Mouse (Mus musculus) cerebellum, postnatal 36 days (tissue): Measurements from ENCODE around the gene Pln.
A peak's percentile ranks its signal among the peaks of the same experiment; 100 is the strongest.

Experiments used
- DNase-seq, 2 experiments: peaks; one replicate each; pipeline ENCODE4 v3.0.0; 2021 to 2022; ENCODE audit warnings: mixed read lengths in 2 of 2

Gene Pln

GRCm38 (mm10) chr10:53337162-53337923, at the start of gene Pln:
Pln (plus strand) TSS chr10:53337667.
- DNase-seq = no peak

GRCm38 (mm10) chr10:53305867-53306266, 31.6 kb upstream of the Pln start:
- no peak for DNase-seq

- DNase-seq = no peak
These were observed 30.8 kb upstream of the Pln start for GRCm38 (mm10) chr10:53306674-53307073.

- DNase-seq = no peak
These were observed 14.1 kb upstream of the Pln start for GRCm38 (mm10) chr10:53323367-53323766.

GRCm38 (mm10) chr10:53324663-53325062, 12.8 kb upstream of the Pln start:
- no peak for DNase-seq

- DNase-seq = no peak
These were observed 11.1 kb upstream of the Pln start for GRCm38 (mm10) chr10:53326367-53326766.

GRCm38 (mm10) chr10:53329257-53329656, 8.2 kb upstream of the Pln start:
- DNase-seq = no peak

GRCm38 (mm10) chr10:53332752-53333151, 4.7 kb upstream of the Pln start:
- DNase-seq = no peak

- DNase-seq = no peak
These were observed 2.2 kb upstream of the Pln start for GRCm38 (mm10) chr10:53335266-53335665.

GRCm38 (mm10) chr10:53335974-53336373, 1.5 kb upstream of the Pln start:
- no peak for DNase-seq

GRCm38 (mm10) chr10:53339045-53339444, 1.6 kb downstream of the Pln start:
- no peak for DNase-seq

- DNase-seq = no peak
These were observed 4.0 kb downstream of the Pln start for GRCm38 (mm10) chr10:53341288-53341965.

GRCm38 (mm10) chr10:53342166-53342728, 4.8 kb downstream of the Pln start:
- DNase-seq = no peak

- no peak for DNase-seq
These were observed 5.9 kb downstream of the Pln start for GRCm38 (mm10) chr10:53343384-53343783.

GRCm38 (mm10) chr10:53343865-53344264, 6.4 kb downstream of the Pln start:
- DNase-seq = no peak

- DNase-seq = no peak
These were observed 8.0 kb downstream of the Pln start for GRCm38 (mm10) chr10:53345508-53345907.

- peak; percentile 42 to 52 for DNase-seq
These were observed 9.0 kb downstream of the Pln start for GRCm38 (mm10) chr10:53346506-53346905.

GRCm38 (mm10) chr10:53346916-53347315, 9.4 kb downstream of the Pln start:
- DNase-seq = no peak

GRCm38 (mm10) chr10:53347787-53348755, 10.6 kb downstream of the Pln start:
- peak; percentile 16 to 59 for DNase-seq

GRCm38 (mm10) chr10:53349254-53349653, 11.8 kb downstream of the Pln start:
- DNase-seq = no peak

- no peak for DNase-seq
These were observed 16.2 kb downstream of the Pln start for GRCm38 (mm10) chr10:53353665-53354064.

GRCm38 (mm10) chr10:53359016-53359415, 21.5 kb downstream of the Pln start:
- no peak for DNase-seq

GRCm38 (mm10) chr10:53364311-53364710, 26.8 kb downstream of the Pln start:
- no peak for DNase-seq
